Mouse (Mus musculus) layer of hippocampus, adult 18-20 months (tissue): ENCODE data around the gene Nr4a3. TPM values are rescaled to one million over a fixed set of nuclear protein-coding genes. Genes with fewer than 3 reads are reported as not detected.

Experiments used
- DNase-seq, 2 experiments: peaks; one replicate each; pipeline ENCODE4 v3.0.0; 2022; ENCODE audit warnings: low spot score in 2 of 2
- total RNA-seq, 2 experiments: library from RNA; stranded (reverse); gene quantifications; 2 replicates each; pipeline ENCODE4 v1.2.3; 2021

Nr4a3 gene
- total RNA-seq, 2 experiments from 2014 or later = 61.0 to 87.4 TPM

GRCm38 (mm10) chr4:48107086-48107485, 62.1 kb downstream of the Nr4a3 start:
- no peak for DNase-seq

- DNase-seq = no peak
Measured at GRCm38 (mm10) chr4:48108591-48108990, 63.6 kb downstream of the Nr4a3 start.

DNA sequence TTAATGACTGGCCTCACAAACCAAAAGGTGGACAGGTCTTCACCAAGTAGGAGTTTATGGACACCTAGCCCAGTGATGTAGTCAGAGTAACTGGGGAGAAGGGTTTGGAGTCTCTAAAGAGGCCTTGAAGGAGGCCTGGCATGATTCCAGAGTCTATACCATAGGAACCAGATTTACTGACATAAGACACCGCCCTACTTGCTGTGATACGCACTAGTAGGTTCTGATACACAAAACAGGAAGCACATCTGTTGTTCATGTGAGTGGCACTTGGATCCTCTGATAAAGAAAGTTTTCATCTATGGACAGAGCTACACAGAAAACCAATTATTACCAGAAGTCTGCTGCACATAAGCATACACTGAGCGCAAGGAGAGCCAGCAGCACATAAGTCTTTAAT, 65.4 kb downstream of the Nr4a3 start:
- DNase-seq = no peak

DNA sequence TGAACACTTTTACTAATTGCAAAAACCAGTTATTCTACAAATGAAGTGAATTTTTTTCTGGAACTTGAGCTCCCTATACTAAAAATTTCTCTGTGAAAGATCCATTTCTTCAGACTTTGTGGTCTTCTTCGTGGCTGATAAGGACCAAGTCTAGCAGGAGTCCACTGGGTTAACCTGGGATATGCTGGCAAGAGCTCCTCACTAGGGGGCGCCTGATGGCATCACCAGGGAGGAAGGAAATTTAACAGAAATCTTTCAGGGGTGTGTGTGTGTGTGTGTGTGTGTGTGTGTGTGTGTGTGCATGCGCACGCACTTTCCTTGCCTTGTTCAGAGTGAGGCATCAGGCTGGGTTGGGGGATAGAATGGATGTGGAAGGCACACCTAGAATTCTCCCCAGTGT, 71.2 kb downstream of the Nr4a3 start:
- DNase-seq = peak in 1 of 2 experiments; percentile 14

DNA sequence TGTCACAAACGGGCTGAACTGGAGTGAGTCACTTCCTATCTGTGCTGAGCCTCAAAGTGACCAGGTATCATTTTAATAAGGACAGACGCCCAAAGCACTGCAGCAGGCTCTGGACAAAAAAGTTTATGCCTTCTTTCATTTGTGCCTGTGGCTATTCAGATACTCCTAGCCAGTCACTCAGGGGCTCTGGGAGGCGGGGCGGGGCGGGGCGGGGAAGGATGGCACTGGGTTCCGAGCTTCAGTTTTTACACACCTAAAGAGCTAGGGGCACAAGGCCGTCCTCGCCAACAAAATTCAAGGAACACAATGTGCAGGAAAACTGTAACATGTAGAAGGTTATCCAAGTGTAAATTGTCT, 79.4 kb downstream of the Nr4a3 start:
- DNase-seq = no peak

DNA sequence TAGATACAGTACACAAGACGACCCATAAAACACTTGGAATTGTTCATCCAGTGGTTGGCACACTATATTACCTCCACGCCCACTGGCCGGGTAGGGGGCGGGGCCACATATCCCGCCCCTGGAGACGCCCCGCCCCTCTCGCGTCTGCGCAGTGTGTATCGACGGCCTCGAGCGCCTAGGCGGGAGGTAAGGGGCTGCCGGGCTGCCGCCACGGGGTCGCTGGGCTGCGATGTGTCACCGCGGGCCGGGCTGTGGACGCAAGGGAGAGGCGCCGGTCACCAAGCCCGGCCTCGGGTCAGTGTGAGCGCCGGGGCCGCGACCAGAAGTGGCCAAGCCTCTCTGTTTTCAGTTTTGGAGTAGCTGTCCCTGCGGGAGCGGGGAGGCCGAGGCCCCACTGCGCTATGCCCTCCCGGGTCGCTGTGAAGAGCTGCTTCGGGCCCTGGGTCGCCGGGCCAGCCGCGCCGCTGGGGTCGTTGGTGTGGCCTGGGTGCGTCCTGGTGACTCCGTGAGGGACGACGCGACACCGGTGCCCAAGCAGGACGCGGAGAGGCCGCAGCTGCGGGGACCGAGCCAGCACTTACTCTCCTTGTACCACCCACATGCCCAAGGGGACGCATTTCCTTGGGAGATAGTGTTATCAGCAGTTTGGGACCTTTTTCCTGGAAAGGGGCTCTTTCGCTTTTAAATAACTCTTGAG, 80.0 kb downstream of the Nr4a3 start, which contains the start of gene Stx17:
Gene Stx17 (plus strand): TSS at position 143 of the 697 bp plus-strand sequence.
- peak; percentile 74 to 91 for DNase-seq

DNA sequence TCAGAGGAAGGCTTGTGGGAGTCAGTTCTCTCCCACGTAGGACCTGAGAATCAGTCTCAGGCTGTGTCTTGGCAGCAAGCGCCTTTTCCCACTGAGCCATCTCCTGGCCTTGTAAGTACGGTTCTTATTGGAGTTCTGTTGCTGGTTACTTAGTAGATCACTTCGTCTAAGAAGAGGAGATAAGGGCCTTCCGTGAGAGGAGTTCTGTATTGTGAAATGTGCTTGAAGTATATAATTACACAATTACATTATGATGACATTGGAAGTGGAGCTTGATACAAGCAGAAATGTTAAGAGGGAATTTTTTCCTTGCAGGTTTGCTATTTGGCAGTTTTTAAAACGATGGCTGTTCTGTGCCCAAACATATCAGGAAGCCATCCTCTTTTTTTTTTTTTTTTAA, 85.4 kb downstream of the Nr4a3 start:
- DNase-seq = no peak

- DNase-seq = no peak
Measured at GRCm38 (mm10) chr4:48131606-48132005, 86.7 kb downstream of the Nr4a3 start.

GRCm38 (mm10) chr4:48132721-48133120, 87.8 kb downstream of the Nr4a3 start:
- DNase-seq = no peak

Other genes with a start within 250 kb of the Nr4a3 start
- gene Stx17, start 79.8 kb downstream of the Nr4a3 start, total RNA-seq = 10 to 100 TPM; 18.2 to 19.2 TPM
- gene Erp44, start 234.4 kb downstream of the Nr4a3 start, total RNA-seq = 10 to 100 TPM; 36.7 to 38.8 TPM
- gene Invs, start 234.6 kb downstream of the Nr4a3 start, total RNA-seq = 10 to 100 TPM; 12.9 to 13.2 TPM